Mouse (Mus musculus): ENCODE measurements at regions not wholly inside any gene's neighbourhood (a gene's known extent, or its start where the extent isn't known, plus 50 kb on each side); places are given as distances from the start of the nearest gene placed in this dataset.

GRCm38 (mm10) chr12:52429935-52430334 lies 73.8 kb upstream of the Arhgap5 start:
- Histone ChIP-seq H3K79me2 (ENCODE audit: control insufficient read depth, insufficient read depth, low read length, poor library complexity) (no peaks in the 10 kb centered on the region), H3K27me3 (ENCODE audit: control insufficient read depth in 1 of 2, insufficient read depth in 2 of 2, low read length in 2 of 2) (peaks cover 3 to 6% of the 10 kb centered on the region in 2 experiments; a peak in 2 of 4 replicates), H3K36me3 (ENCODE audit: control insufficient read depth in 1 of 2, insufficient read depth in 2 of 2, low read length in 2 of 2) (no peaks in the 10 kb centered on the region), H3K9ac (ENCODE audit: control insufficient read depth, low read depth, low read length, poor library complexity, severe bottlenecking) (no peak overlapping the region), H3K4me1 (ENCODE audit: control insufficient read depth in 1 of 2, insufficient read depth in 2 of 2, low read length in 2 of 2) (no peaks in the 10 kb centered on the region), H3K27ac (ENCODE audit: control insufficient read depth, low read depth, low read length) (no peak overlapping the region), H3K9me3 (replicated peaks; ENCODE audit: insufficient read depth, low read length) (no peaks in the 10 kb centered on the region), H3K4me3 (ENCODE audit: control insufficient read depth in 1 of 2, insufficient read depth in 1 of 2, low read depth in 2 of 2, low read length in 2 of 2) (no peak overlapping the region)
- no peak for DNase-seq (ENCODE audit: low read depth, low spot score)
- TF ChIP-seq USF1 (IDR thresholded peaks at IDR 0.05; ENCODE audit: low read depth, low read length) = no peak
- TF ChIP-seq NRF1 (IDR thresholded peaks at IDR 0.05; ENCODE audit: insufficient read depth, low read depth, low read length, poor library complexity, severe bottlenecking) = no peak
- no peak for TF ChIP-seq EP300 (IDR thresholded peaks at IDR 0.05; ENCODE audit: low read depth in 1 of 2, low read length in 2 of 2)
- TF ChIP-seq CTCF (IDR thresholded peaks at IDR 0.05 in 2 of 3, conservative IDR thresholded peaks at IDR 0.05 in 1 of 3; ENCODE audit: control insufficient read depth in 1 of 3, insufficient read depth in 1 of 3, low read depth in 2 of 3, low read length in 3 of 3, poor library complexity in 1 of 3, severe bottlenecking in 1 of 3) = no peak
- TF ChIP-seq TCF12 (IDR thresholded peaks at IDR 0.05; ENCODE audit: low read depth, low read length) = no peak
- no peak for TF ChIP-seq MEF2A (IDR thresholded peaks at IDR 0.05; ENCODE audit: extremely low read depth, insufficient replicate concordance, low read depth, low read length, poor library complexity, severe bottlenecking)
- TF ChIP-seq ZNF384 (IDR thresholded peaks at IDR 0.05; ENCODE audit: low read depth, low read length) = no peak
- TF ChIP-seq ZC3H11A (IDR thresholded peaks at IDR 0.05; ENCODE audit: low read depth, low read length) = no peak
- TF ChIP-seq CHD1 (IDR thresholded peaks at IDR 0.05; ENCODE audit: low read depth, low read length) = no peak
- no peak for TF ChIP-seq POLR2A (IDR thresholded peaks at IDR 0.05; ENCODE audit: control insufficient read depth in 1 of 2, insufficient read depth in 1 of 2, low read depth in 1 of 2, low read length in 2 of 2, poor library complexity in 1 of 2)
- TF ChIP-seq MAX (IDR thresholded peaks at IDR 0.05; ENCODE audit: low read length) = no peak
- no peak for TF ChIP-seq TBP (IDR thresholded peaks at IDR 0.05; ENCODE audit: low read depth, low read length)
- no peak for TF ChIP-seq SIN3A (IDR thresholded peaks at IDR 0.05; ENCODE audit: low read length)
- no peak for TF ChIP-seq MYB (IDR thresholded peaks at IDR 0.05; ENCODE audit: low read depth, low read length)
- no peak for TF ChIP-seq BHLHE40 (IDR thresholded peaks at IDR 0.05; ENCODE audit: borderline replicate concordance, low read depth, low read length)
- TF ChIP-seq ZKSCAN1 (IDR thresholded peaks at IDR 0.05; ENCODE audit: low read depth, low read length) = no peak
- TF ChIP-seq GABPA (IDR thresholded peaks at IDR 0.05; ENCODE audit: low read depth, low read length) = no peak
- TF ChIP-seq HCFC1 (IDR thresholded peaks at IDR 0.05; ENCODE audit: low read depth, low read length) = no peak
- TF ChIP-seq SMC3 (IDR thresholded peaks at IDR 0.05; ENCODE audit: low read depth, low read length) = no peak
- TF ChIP-seq MYC (IDR thresholded peaks at IDR 0.05; ENCODE audit: low read depth, low read length) = no peak

- Histone ChIP-seq H3K27me3 (ENCODE audit: control insufficient read depth in 1 of 2, insufficient read depth in 2 of 2, low read length in 2 of 2) (peaks cover 3 to 6% of the 10 kb centered on the region in 2 experiments; a peak in 2 of 4 replicates), H3K4me3 (ENCODE audit: control insufficient read depth in 1 of 2, insufficient read depth in 1 of 2, low read depth in 2 of 2, low read length in 2 of 2) (no peak overlapping the region), H3K4me1 (ENCODE audit: control insufficient read depth in 1 of 2, insufficient read depth in 2 of 2, low read length in 2 of 2) (no peaks in the 10 kb centered on the region), H3K9ac (ENCODE audit: control insufficient read depth, low read depth, low read length, poor library complexity, severe bottlenecking) (no peak overlapping the region), H3K36me3 (ENCODE audit: control insufficient read depth in 1 of 2, insufficient read depth in 2 of 2, low read length in 2 of 2) (no peaks in the 10 kb centered on the region), H3K9me3 (replicated peaks; ENCODE audit: insufficient read depth, low read length) (no peaks in the 10 kb centered on the region), H3K79me2 (ENCODE audit: control insufficient read depth, insufficient read depth, low read length, poor library complexity) (no peaks in the 10 kb centered on the region), H3K27ac (ENCODE audit: control insufficient read depth, low read depth, low read length) (no peak overlapping the region)
- TF ChIP-seq MEF2A (IDR thresholded peaks at IDR 0.05; ENCODE audit: extremely low read depth, insufficient replicate concordance, low read depth, low read length, poor library complexity, severe bottlenecking) (no peak), USF2 (IDR thresholded peaks at IDR 0.05; ENCODE audit: borderline replicate concordance in 1 of 2, insufficient read depth in 1 of 2, low read depth in 1 of 2, low read length in 2 of 2) (no peak), POLR2AphosphoS2 (IDR thresholded peaks at IDR 0.05; ENCODE audit: low read length) (no peak), POLR2AphosphoS5 (IDR thresholded peaks at IDR 0.05; ENCODE audit: borderline replicate concordance, low read depth, low read length) (no peak), ZKSCAN1 (IDR thresholded peaks at IDR 0.05; ENCODE audit: low read depth, low read length) (no peak), HCFC1 (IDR thresholded peaks at IDR 0.05; ENCODE audit: low read depth, low read length) (no peak), BHLHE40 (IDR thresholded peaks at IDR 0.05; ENCODE audit: borderline replicate concordance, low read depth, low read length) (no peak), MXI1 (IDR thresholded peaks at IDR 0.05; ENCODE audit: low read depth, low read length) (no peak), EP300 (IDR thresholded peaks at IDR 0.05; ENCODE audit: low read depth in 1 of 2, low read length in 2 of 2) (no peak), CHD1 (IDR thresholded peaks at IDR 0.05; ENCODE audit: low read depth, low read length) (no peak), E2F4 (IDR thresholded peaks at IDR 0.05; ENCODE audit: borderline replicate concordance, low read depth, low read length) (no peak), UBTF (IDR thresholded peaks at IDR 0.05; ENCODE audit: borderline replicate concordance, insufficient read depth, low read depth, low read length) (no peak)
- no peak for DNase-seq (ENCODE audit: low read depth, low spot score)
Measured at GRCm38 (mm10) chr12:52431933-52432332, 71.8 kb upstream of the Arhgap5 start.
